Mouse (Mus musculus) stomach, embryonic 15.5 days (tissue): ENCODE results near the gene Mrps7. TPM values are rescaled to one million over a fixed set of nuclear protein-coding genes. Genes with fewer than 3 reads are reported as not detected.
"Not testable (repeated sequence)": the region's sequence is repeated elsewhere in the genome, so short reads cannot be mapped to it uniquely, and the experiment has no call there.

Experiments
- ATAC-seq: fragments of 200-750 bp; cut with Nextera tagmentation; 2 replicates; pipeline ENCODE4 v1.8.0; 2017; ENCODE audit warnings: low read depth, moderate number of reproducible peaks, moderate TSS enrichment; ENCODE audit not compliant: insufficient read depth, low FRiP score
- H3K27ac ChIP-seq: fragments of 300-500 bp; sonication (generic); 2 replicates; pipeline ENCODE4 v1.5.1; 2015; ENCODE audit warnings: mild to moderate bottlenecking, inconsistent platforms
- H3K27me3 ChIP-seq: fragments of 300-500 bp; sonication (generic); replicated peaks from 2 replicates; pipeline ENCODE4 v1.6.1; 2015; ENCODE audit warnings: inconsistent platforms
- H3K36me3 ChIP-seq: fragments of 300-500 bp; sonication (generic); 2 replicates; pipeline ENCODE4 v1.6.1; 2015; ENCODE audit warnings: inconsistent platforms
- H3K4me1 ChIP-seq: fragments of 300-500 bp; sonication (generic); 2 replicates; pipeline ENCODE4 v1.6.1; 2015; ENCODE audit warnings: inconsistent platforms
- H3K4me2 ChIP-seq: fragments of 300-500 bp; sonication (generic); 2 replicates; pipeline ENCODE4 v1.6.1; 2015; ENCODE audit warnings: mild to moderate bottlenecking, inconsistent platforms
- H3K4me3 ChIP-seq: fragments of 300-500 bp; sonication (generic); replicated peaks from 2 replicates; pipeline ENCODE4 v1.5.1; 2015; ENCODE audit warnings: inconsistent platforms
- H3K9ac ChIP-seq: fragments of 300-500 bp; sonication (generic); 2 replicates; pipeline ENCODE4 v1.6.1; 2015; ENCODE audit warnings: inconsistent platforms
- H3K9me3 ChIP-seq: fragments of 300-500 bp; sonication (generic); 2 replicates; pipeline ENCODE4 v1.6.1; 2016; ENCODE audit warnings: inconsistent platforms
- WGBS: fragments of 180-500 bp; shearing (Covaris S2); methylation state at CpG from one replicate; pipeline ENCODE4 v1.1.7; 2015; 5-methylcytosine and 5-hydroxymethylcytosine counted together
- polyA plus RNA-seq: library from polyadenylated mRNA; unstranded; fragments of >200 nt; fragmentation: Nextera tagmentation; extraction: Ambion mirVana; gene quantifications from 2 replicates; pipeline ENCODE4 v1.2.1, GENCODE M21; 2015

The Mrps7 gene
- polyA plus RNA-seq, 1 experiment from 2014 or later: 81.7 TPM

DNA sequence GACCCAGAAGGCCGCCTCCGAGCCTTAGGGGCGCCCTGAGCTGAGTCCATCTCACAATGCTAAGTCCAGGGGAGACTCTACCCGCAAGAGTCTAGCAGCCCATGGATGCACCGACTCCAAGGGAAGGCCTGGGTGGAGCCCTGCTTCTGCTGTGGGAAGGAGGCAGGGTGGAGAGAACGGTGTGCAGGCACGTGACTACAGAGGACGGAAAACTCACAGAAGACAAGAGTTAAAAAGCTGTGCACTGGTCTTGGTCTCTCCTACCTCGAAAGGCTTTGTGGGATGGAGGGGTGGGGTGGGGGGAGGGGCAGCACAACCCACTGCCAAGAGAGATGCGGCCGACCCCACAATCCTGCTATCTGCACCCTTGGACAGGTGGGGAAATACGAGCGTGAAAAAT lies 40.6 kb downstream of the Mrps7 start:
- no peak for ATAC-seq
- H3K27me3 ChIP-seq: no peaks in the 10 kb centered on the region
- peaks cover 6% of the 10 kb centered on the region for H3K36me3 ChIP-seq
- no peaks in the 10 kb centered on the region for H3K9me3 ChIP-seq
- no peak overlapping the region for H3K4me2 ChIP-seq
- H3K4me1 ChIP-seq: no peaks in the 10 kb centered on the region
- no peak overlapping the region for H3K27ac ChIP-seq
- H3K4me3 ChIP-seq: no peak overlapping the region
- 86% methylated on average over 13 of the region's 13 CpGs for WGBS
- H3K9ac ChIP-seq: no peak overlapping the region

DNA sequence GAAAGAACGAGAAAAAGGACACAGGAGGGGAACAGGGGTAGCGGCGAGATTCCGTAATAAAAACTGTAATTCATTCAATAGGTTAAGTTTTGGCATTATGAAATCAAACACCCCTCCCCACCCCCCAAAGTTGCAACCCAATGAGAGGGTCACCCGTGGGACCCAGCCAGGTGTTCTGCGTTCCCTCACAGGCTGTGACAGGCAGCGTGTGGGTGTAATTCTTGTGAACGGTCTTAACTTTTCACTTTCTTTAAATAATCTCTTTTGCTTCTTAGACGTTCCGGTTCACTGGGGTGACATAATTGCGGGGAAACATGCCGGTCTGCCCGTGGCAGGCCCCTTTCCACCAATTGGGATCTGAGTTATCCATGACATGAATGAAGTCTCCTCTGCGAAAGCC lies 41.8 kb downstream of the Mrps7 start:
- H3K9me3 ChIP-seq, H3K4me1 ChIP-seq, H3K4me3 ChIP-seq, H3K36me3 ChIP-seq, H3K27ac ChIP-seq, H3K4me2 ChIP-seq, ATAC-seq, H3K27me3 ChIP-seq, H3K9ac ChIP-seq: not testable (repeated sequence)
- WGBS: 59% methylated on average over 14 of the region's 14 CpGs

DNA sequence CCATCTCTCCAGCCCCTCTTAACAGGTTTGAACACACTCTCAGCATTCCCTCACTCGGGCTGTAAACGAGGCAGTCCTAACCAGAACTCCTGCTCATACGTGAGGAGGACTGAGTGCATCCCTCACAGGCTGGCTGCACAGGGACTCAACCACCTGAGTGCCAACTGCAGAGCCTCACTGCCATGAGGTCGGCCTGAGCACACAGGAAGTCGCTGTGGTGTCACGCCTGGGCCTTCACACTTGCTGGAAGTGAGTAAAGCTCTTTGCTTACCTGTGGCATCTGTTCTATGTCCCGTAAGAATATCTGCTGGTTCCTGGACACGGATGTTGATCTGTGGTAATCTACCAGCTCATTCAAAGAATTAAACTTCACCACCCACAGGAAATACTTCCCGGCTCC lies 42.7 kb downstream of the Mrps7 start:
- no peaks in the 10 kb centered on the region for H3K27me3 ChIP-seq
- H3K4me1 ChIP-seq: no peaks in the 10 kb centered on the region
- 89% methylated on average over 9 of the region's 9 CpGs for WGBS
- no peak overlapping the region for H3K9ac ChIP-seq
- H3K27ac ChIP-seq: no peak overlapping the region
- ATAC-seq: no peak
- H3K36me3 ChIP-seq: peaks cover 11% of the 10 kb centered on the region
- H3K4me2 ChIP-seq: no peak overlapping the region
- H3K4me3 ChIP-seq: no peak overlapping the region
- no peaks in the 10 kb centered on the region for H3K9me3 ChIP-seq

DNA sequence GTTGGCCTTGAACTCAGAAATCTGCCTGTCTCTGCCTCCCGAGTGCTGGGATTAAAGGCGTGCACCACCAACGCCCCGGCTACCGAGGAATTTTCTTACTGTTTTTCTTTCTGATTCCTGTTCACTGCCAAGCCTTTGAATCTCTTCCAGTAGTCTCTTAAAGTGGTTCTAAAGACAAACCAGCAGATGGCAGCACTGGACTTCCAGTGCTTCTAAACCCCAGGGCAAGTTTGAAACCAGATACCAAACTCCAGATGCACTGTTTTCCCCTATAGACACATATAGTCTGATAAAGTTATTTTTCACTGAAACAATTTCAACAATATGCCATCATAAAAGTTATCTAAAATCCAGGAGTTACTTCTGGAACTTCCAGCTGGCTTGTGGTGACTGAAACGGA lies 43.7 kb downstream of the Mrps7 start:
- no peaks in the 10 kb centered on the region for H3K9me3 ChIP-seq
- no peak for ATAC-seq
- no peaks in the 10 kb centered on the region for H3K27me3 ChIP-seq
- H3K4me2 ChIP-seq: no peak overlapping the region
- no peaks in the 10 kb centered on the region for H3K4me1 ChIP-seq
- H3K27ac ChIP-seq: no peak overlapping the region
- H3K4me3 ChIP-seq: no peak overlapping the region
- H3K36me3 ChIP-seq: peaks cover 11% of the 10 kb centered on the region
- H3K9ac ChIP-seq: no peak overlapping the region
- WGBS: 54% methylated on average over 6 of the region's 6 CpGs

DNA sequence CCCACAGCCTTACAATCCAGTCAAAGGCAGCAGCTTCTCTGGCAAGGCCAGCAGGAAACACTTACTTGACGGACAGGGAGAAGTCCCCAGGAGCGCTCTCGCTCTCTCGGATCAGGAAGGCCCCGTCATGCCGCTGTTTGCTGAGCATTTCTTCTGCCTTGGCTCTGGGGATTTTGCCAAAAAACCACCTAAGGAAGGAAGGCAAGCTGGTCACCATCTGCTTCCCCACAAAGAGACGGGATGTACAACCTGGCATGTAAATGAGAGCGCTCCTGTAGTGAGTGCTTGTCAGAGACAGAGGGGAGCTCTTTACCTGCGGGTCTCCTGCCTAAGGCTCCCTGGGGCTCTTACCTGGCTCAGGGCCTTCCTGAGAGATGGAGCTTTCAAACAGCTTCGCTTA lies 46.0 kb downstream of the Mrps7 start:
- no peak overlapping the region for H3K9ac ChIP-seq
- H3K36me3 ChIP-seq: peaks cover 15% of the 10 kb centered on the region
- H3K4me2 ChIP-seq: no peak overlapping the region
- no peak overlapping the region for H3K4me3 ChIP-seq
- no peaks in the 10 kb centered on the region for H3K27me3 ChIP-seq
- no peaks in the 10 kb centered on the region for H3K4me1 ChIP-seq
- no peaks in the 10 kb centered on the region for H3K9me3 ChIP-seq
- 0 out of 2 replicates have a peak overlapping the region, but pooled peaks have one; percentile 9 for H3K27ac ChIP-seq
- WGBS: 74% methylated on average over 10 of the region's 10 CpGs
- ATAC-seq: no peak

DNA sequence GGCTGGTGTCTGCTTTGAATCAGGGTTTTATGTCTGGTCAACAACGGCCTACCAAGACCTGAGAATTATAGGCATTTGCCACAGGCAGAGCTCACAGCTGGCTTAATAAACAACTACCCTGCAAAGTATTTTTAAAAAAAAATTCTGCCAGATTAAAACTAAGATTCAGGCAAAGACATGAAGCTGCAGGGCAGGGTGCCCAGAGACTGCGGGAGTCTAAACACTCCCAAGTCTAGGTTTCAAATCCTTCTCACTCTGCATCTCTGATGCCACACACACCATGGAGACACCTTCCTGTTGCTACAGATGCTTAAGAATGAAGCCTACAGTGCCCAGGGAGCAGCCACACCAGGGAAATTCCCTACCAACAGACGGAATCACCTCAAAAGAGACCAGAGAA lies 48.0 kb downstream of the Mrps7 start:
- no peaks in the 10 kb centered on the region for H3K27me3 ChIP-seq
- H3K4me1 ChIP-seq: no peaks in the 10 kb centered on the region
- peaks cover 16% of the 10 kb centered on the region for H3K36me3 ChIP-seq
- WGBS: 87% methylated on average over 3 of the region's 3 CpGs
- H3K4me3 ChIP-seq: no peak overlapping the region
- no peak overlapping the region for H3K4me2 ChIP-seq
- no peaks in the 10 kb centered on the region for H3K9me3 ChIP-seq
- no peak overlapping the region for H3K27ac ChIP-seq
- H3K9ac ChIP-seq: no peak overlapping the region
- no peak for ATAC-seq

DNA sequence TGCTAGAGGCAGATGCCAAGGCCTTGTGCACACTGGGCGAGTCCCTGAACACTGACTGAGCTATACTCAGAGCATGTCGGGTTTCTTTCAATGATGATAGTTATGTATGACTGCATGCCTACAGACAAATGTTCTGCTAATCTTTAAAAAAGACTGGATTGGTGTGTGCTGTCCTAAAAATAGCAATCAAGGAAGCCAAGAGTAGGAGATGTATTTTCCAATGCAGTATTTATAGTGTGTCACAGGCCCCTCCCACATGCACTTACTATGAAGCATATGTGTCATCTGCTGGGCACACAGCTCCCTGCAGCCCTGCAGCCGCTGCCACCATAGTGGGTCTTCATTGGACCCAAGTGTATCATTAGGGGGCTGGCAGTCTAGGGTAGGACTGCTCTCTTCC lies 49.5 kb downstream of the Mrps7 start:
- no peaks in the 10 kb centered on the region for H3K9me3 ChIP-seq
- no peak overlapping the region for H3K9ac ChIP-seq
- no peak overlapping the region for H3K27ac ChIP-seq
- H3K27me3 ChIP-seq: no peaks in the 10 kb centered on the region
- no peaks in the 10 kb centered on the region for H3K4me1 ChIP-seq
- ATAC-seq: no peak
- no peak overlapping the region for H3K4me2 ChIP-seq
- 83% methylated on average over 3 of the region's 3 CpGs for WGBS
- H3K4me3 ChIP-seq: no peak overlapping the region
- H3K36me3 ChIP-seq: peaks cover 12% of the 10 kb centered on the region; the same call in 1 of the 2 replicates

DNA sequence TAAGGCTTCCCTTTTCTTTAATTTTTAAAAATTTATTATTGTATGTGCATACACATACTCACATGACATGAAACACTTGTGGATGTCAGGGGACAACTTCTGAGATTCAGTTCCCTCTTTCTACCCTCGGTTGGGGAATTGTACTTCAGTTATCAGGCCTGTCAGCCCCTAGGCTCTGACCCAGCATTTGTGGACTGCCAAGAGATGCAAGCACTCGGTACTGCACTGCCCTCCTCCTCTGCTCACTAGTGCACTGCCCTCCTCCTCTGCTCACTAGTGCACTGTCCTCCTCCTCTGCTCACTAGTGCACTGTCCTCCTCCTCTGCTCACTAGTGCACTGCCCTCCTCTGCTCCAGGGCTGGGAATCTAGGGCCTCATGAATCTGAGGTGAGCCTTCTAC lies 50.4 kb downstream of the Mrps7 start:
- H3K36me3 ChIP-seq: peaks cover 12% of the 10 kb centered on the region; the same call in 1 of the 2 replicates
- H3K9ac ChIP-seq: no peak overlapping the region
- no peak for ATAC-seq
- H3K27me3 ChIP-seq: no peaks in the 10 kb centered on the region
- H3K4me3 ChIP-seq: no peak overlapping the region
- WGBS: 68% methylated on average over 2 of the region's 2 CpGs
- no peaks in the 10 kb centered on the region for H3K9me3 ChIP-seq
- H3K27ac ChIP-seq: no peak overlapping the region
- no peaks in the 10 kb centered on the region for H3K4me1 ChIP-seq
- no peak overlapping the region for H3K4me2 ChIP-seq

Other genes with a start within 250 kb of the Mrps7 start
- 32.9 and 41.0 TPM in 2 replicates for gene Hid1, start 236.2 kb upstream of the Mrps7 start, polyA plus RNA-seq
- 10.0 and 10.5 TPM in 2 replicates for gene Cdr2l, start 222.0 kb upstream of the Mrps7 start, polyA plus RNA-seq
- gene Mrpl58, start 200.2 kb upstream of the Mrps7 start, polyA plus RNA-seq: 184 and 196 TPM in 2 replicates
- gene Atp5h, start 184.0 kb upstream of the Mrps7 start, polyA plus RNA-seq: 824 and 904 TPM in 2 replicates
- gene Kctd2, start 183.8 kb upstream of the Mrps7 start, polyA plus RNA-seq: 14.6 and 15.6 TPM in 2 replicates
- 0.23 and 0.35 TPM in 2 replicates for gene Trim80, start 163.4 kb upstream of the Mrps7 start, polyA plus RNA-seq
- gene Slc16a5, start 141.5 kb upstream of the Mrps7 start, polyA plus RNA-seq: 2.3 and 3.1 TPM in 2 replicates
- gene Armc7, start 128.3 kb upstream of the Mrps7 start, polyA plus RNA-seq: 5.5 and 6.8 TPM in 2 replicates
- gene Nt5c, start 112.1 kb upstream of the Mrps7 start, polyA plus RNA-seq: 115 and 123 TPM in 2 replicates
- 472 and 482 TPM in 2 replicates for gene Jpt1, start 89.5 kb upstream of the Mrps7 start, polyA plus RNA-seq
- gene Sumo2, start 67.6 kb upstream of the Mrps7 start, polyA plus RNA-seq: 838 and 874 TPM in 2 replicates
- 159 and 181 TPM in 2 replicates for gene Nup85, start 39.5 kb upstream of the Mrps7 start, polyA plus RNA-seq
- gene Gga3, start 126 bp downstream of the Mrps7 start, polyA plus RNA-seq: 15.9 and 24.3 TPM in 2 replicates
- 31.9 and 34.4 TPM in 2 replicates for gene Mif4gd, start 9.0 kb downstream of the Mrps7 start, polyA plus RNA-seq
- gene Slc25a19, start 24.4 kb downstream of the Mrps7 start, polyA plus RNA-seq: 21.5 and 23.9 TPM in 2 replicates
- 83.5 and 85.7 TPM in 2 replicates for gene Grb2, start 104.7 kb downstream of the Mrps7 start, polyA plus RNA-seq
- 19.9 and 20.7 TPM in 2 replicates for gene Tmem94, start 161.5 kb downstream of the Mrps7 start, polyA plus RNA-seq
- gene Caskin2, start 209.7 kb downstream of the Mrps7 start, polyA plus RNA-seq: 11.7 and 13.1 TPM in 2 replicates
- gene Tsen54, start 210.8 kb downstream of the Mrps7 start, polyA plus RNA-seq: 28.2 and 30.6 TPM in 2 replicates
- 60.4 and 61.5 TPM in 2 replicates for gene Llgl2, start 220.1 kb downstream of the Mrps7 start, polyA plus RNA-seq